Mouse (Mus musculus): ENCODE data around the gene 2310034G01Rik. TPM values are rescaled to one million over a fixed set of nuclear protein-coding genes. Genes with fewer than 3 reads are reported as not detected.

2310034G01Rik gene
- total and polyA plus RNA-seq, 3 experiments, result 0.50 to 0.95 TPM; not detected in 1

GRCm38 (mm10) chr19:46329951-46330350 is 20.2 kb downstream of the 2310034G01Rik start:
- no peaks in the 10 kb centered on the region for H3K9me3 ChIP-seq (replicated peaks; ENCODE audit: insufficient read depth, low read length)
- H3K79me2 ChIP-seq (ENCODE audit: control insufficient read depth, insufficient read depth, low read length, poor library complexity), result peaks cover 2% of the 10 kb centered on the region; the same call in 1 of the 2 replicates
- no peak overlapping the region for H3K9ac ChIP-seq (ENCODE audit: control insufficient read depth, low read depth, low read length, poor library complexity, severe bottlenecking)
- no peaks in the 10 kb centered on the region for H3K27me3 ChIP-seq (ENCODE audit: control insufficient read depth in 1 of 2, insufficient read depth in 2 of 2, low read length in 2 of 2)
- DNase-seq (ENCODE audit: low read depth, low spot score), result peak; percentile 44
- H3K27ac ChIP-seq (ENCODE audit: control insufficient read depth, low read depth, low read length), result no peak overlapping the region
- H3K4me1 ChIP-seq (ENCODE audit: control insufficient read depth in 1 of 2, insufficient read depth in 2 of 2, low read length in 2 of 2), result peaks cover 0 to 18% of the 10 kb centered on the region in 2 experiments; a peak in 2 of 4 replicates
- TF ChIP-seq SMC3 (IDR thresholded peaks at IDR 0.05; ENCODE audit: low read depth, low read length), result peak; percentile 57
- peak; percentile 38 for TF ChIP-seq RAD21 (IDR thresholded peaks at IDR 0.05; ENCODE audit: low read depth, low read length)
- TF ChIP-seq TAL1 (IDR thresholded peaks at IDR 0.05; ENCODE audit: low read length), result no peak
- no peak for TF ChIP-seq ZC3H11A (IDR thresholded peaks at IDR 0.05; ENCODE audit: low read depth, low read length)
- TF ChIP-seq CTCF (IDR thresholded peaks at IDR 0.05 in 2 of 3, conservative IDR thresholded peaks at IDR 0.05 in 1 of 3; ENCODE audit: control insufficient read depth in 1 of 3, insufficient read depth in 1 of 3, low read depth in 2 of 3, low read length in 3 of 3, poor library complexity in 1 of 3, severe bottlenecking in 1 of 3), result peak; percentile 26 to 79 (median 60); a peak in 5 of 6 replicates
- H3K4me3 ChIP-seq (ENCODE audit: control insufficient read depth in 1 of 2, insufficient read depth in 1 of 2, low read depth in 2 of 2, low read length in 2 of 2), result no peak overlapping the region
- H3K36me3 ChIP-seq (ENCODE audit: control insufficient read depth in 1 of 2, insufficient read depth in 2 of 2, low read length in 2 of 2), result peaks cover 0 to 5% of the 10 kb centered on the region in 2 experiments; a peak in 2 of 4 replicates

GRCm38 (mm10) chr19:46329031-46329641 is 21.0 kb downstream of the 2310034G01Rik start:
- H3K27me3 ChIP-seq (ENCODE audit: control insufficient read depth in 1 of 2, insufficient read depth in 2 of 2, low read length in 2 of 2), result no peaks in the 10 kb centered on the region
- peak overlapping the region; percentile 78 to 85 for H3K4me3 ChIP-seq (ENCODE audit: control insufficient read depth in 1 of 2, insufficient read depth in 1 of 2, low read depth in 2 of 2, low read length in 2 of 2)
- H3K27ac ChIP-seq (ENCODE audit: control insufficient read depth, low read depth, low read length), result no peak overlapping the region
- H3K9me3 ChIP-seq (replicated peaks; ENCODE audit: insufficient read depth, low read length), result no peaks in the 10 kb centered on the region
- DNase-seq (ENCODE audit: low read depth, low spot score), result no peak
- peaks cover 0 to 18% of the 10 kb centered on the region in 2 experiments; a peak in 2 of 4 replicates for H3K4me1 ChIP-seq (ENCODE audit: control insufficient read depth in 1 of 2, insufficient read depth in 2 of 2, low read length in 2 of 2)
- H3K79me2 ChIP-seq (ENCODE audit: control insufficient read depth, insufficient read depth, low read length, poor library complexity), result peaks cover 2% of the 10 kb centered on the region; the same call in 1 of the 2 replicates
- TF ChIP-seq CHD1 (IDR thresholded peaks at IDR 0.05; ENCODE audit: low read depth, low read length) (no peak), MAZ (IDR thresholded peaks at IDR 0.05; ENCODE audit: low read depth, low read length) (no peak), ZNF384 (IDR thresholded peaks at IDR 0.05; ENCODE audit: low read depth, low read length) (no peak), TBP (IDR thresholded peaks at IDR 0.05; ENCODE audit: low read depth, low read length) (no peak), SIN3A (IDR thresholded peaks at IDR 0.05; ENCODE audit: low read length) (no peak), ELF1 (IDR thresholded peaks at IDR 0.05; ENCODE audit: low read depth, low read length) (no peak), USF1 (IDR thresholded peaks at IDR 0.05; ENCODE audit: low read depth, low read length) (no peak), BHLHE40 (IDR thresholded peaks at IDR 0.05; ENCODE audit: borderline replicate concordance, low read depth, low read length) (no peak), MYB (IDR thresholded peaks at IDR 0.05; ENCODE audit: low read depth, low read length) (no peak), SMC3 (IDR thresholded peaks at IDR 0.05; ENCODE audit: low read depth, low read length) (no peak), ZMIZ1 (IDR thresholded peaks at IDR 0.05; ENCODE audit: low read depth, low read length) (no peak), USF2 (IDR thresholded peaks at IDR 0.05; ENCODE audit: borderline replicate concordance in 1 of 2, insufficient read depth in 1 of 2, low read depth in 1 of 2, low read length in 2 of 2) (no peak), UBTF (IDR thresholded peaks at IDR 0.05; ENCODE audit: borderline replicate concordance, insufficient read depth, low read depth, low read length) (no peak), MXI1 (IDR thresholded peaks at IDR 0.05; ENCODE audit: low read depth, low read length) (no peak), POLR2AphosphoS2 (IDR thresholded peaks at IDR 0.05; ENCODE audit: low read length) (no peak)
- H3K9ac ChIP-seq (ENCODE audit: control insufficient read depth, low read depth, low read length, poor library complexity, severe bottlenecking), result peak overlapping the region; percentile 75
- peaks cover 0 to 5% of the 10 kb centered on the region in 2 experiments; a peak in 2 of 4 replicates for H3K36me3 ChIP-seq (ENCODE audit: control insufficient read depth in 1 of 2, insufficient read depth in 2 of 2, low read length in 2 of 2)

Data from MEL (cell line).